Mouse (Mus musculus) thymus, postnatal 25 days (tissue): ENCODE measurements around the gene Gfi1.
A peak's percentile ranks its signal among the peaks of the same experiment; 100 is the strongest.

Source experiments
- DNase-seq: peaks from one replicate; pipeline ENCODE4 v3.0.0; 2022

Gfi1 gene

GRCm38 (mm10) chr5:107725435-107726261 lies at the start of gene Gfi1:
Gene Gfi1, minus strand, starts transcription at chr5:107726036.
- peak; percentile 86 for DNase-seq

- DNase-seq, result no peak
Observed at GRCm38 (mm10) chr5:107772049-107772448, 46.2 kb upstream of the Gfi1 start.

- DNase-seq, result no peak
Observed at GRCm38 (mm10) chr5:107768224-107768623, 42.4 kb upstream of the Gfi1 start.

GRCm38 (mm10) chr5:107765946-107766345 lies 40.1 kb upstream of the Gfi1 start:
- no peak for DNase-seq

- no peak for DNase-seq
Observed at GRCm38 (mm10) chr5:107764486-107764885, 38.6 kb upstream of the Gfi1 start.

- DNase-seq, result no peak
Observed at GRCm38 (mm10) chr5:107763674-107764073, 37.8 kb upstream of the Gfi1 start.

GRCm38 (mm10) chr5:107759121-107759520 lies 33.3 kb upstream of the Gfi1 start:
- DNase-seq, result no peak

GRCm38 (mm10) chr5:107756072-107756471 lies 30.2 kb upstream of the Gfi1 start:
- no peak for DNase-seq

- no peak for DNase-seq
Observed at GRCm38 (mm10) chr5:107754740-107755139, 28.9 kb upstream of the Gfi1 start.

- DNase-seq, result no peak
Observed at GRCm38 (mm10) chr5:107753656-107754055, 27.8 kb upstream of the Gfi1 start.

GRCm38 (mm10) chr5:107749229-107749916 lies 23.5 kb upstream of the Gfi1 start:
- peak; percentile 47 for DNase-seq

- peak; percentile 83 for DNase-seq
Observed at GRCm38 (mm10) chr5:107739023-107739422, 13.2 kb upstream of the Gfi1 start.

- peak; percentile 67 for DNase-seq
Observed at GRCm38 (mm10) chr5:107738296-107738695, 12.5 kb upstream of the Gfi1 start.

- no peak for DNase-seq
Observed at GRCm38 (mm10) chr5:107736171-107736570, 10.3 kb upstream of the Gfi1 start.

- no peak for DNase-seq
Observed at GRCm38 (mm10) chr5:107731844-107732243, 6.0 kb upstream of the Gfi1 start.

GRCm38 (mm10) chr5:107731408-107731807 lies 5.6 kb upstream of the Gfi1 start:
- DNase-seq, result no peak

GRCm38 (mm10) chr5:107727007-107727402 lies 1.2 kb upstream of the Gfi1 start:
- DNase-seq, result no peak

GRCm38 (mm10) chr5:107726281-107727006 lies 608 bp upstream of the Gfi1 start:
- DNase-seq, result peak; percentile 54

- peak; percentile 69 for DNase-seq
Observed at GRCm38 (mm10) chr5:107724661-107725434, 988 bp downstream of the Gfi1 start.

- peak; percentile 66 for DNase-seq
Observed at GRCm38 (mm10) chr5:107723541-107724511, 2.0 kb downstream of the Gfi1 start.
